Mouse (Mus musculus) kidney, adult 2 months (tissue): Measurements from ENCODE around the gene Alx1. TPM values are rescaled to one million over a fixed set of nuclear protein-coding genes. Genes with fewer than 3 reads are reported as not detected.

Source experiments
- DNase-seq: peaks from one replicate; pipeline ENCODE4 v3.0.0; 2021
- H3K27ac ChIP-seq: fragments of 200-500 bp; 2 replicates; pipeline ENCODE4 v1.5.1; 2012; ENCODE audit warnings: low read depth, low read length, control low read depth, inconsistent platforms; ENCODE audit not compliant: insufficient read depth
- H3K27me3 ChIP-seq: fragments of 200-500 bp; replicated peaks from 2 replicates; pipeline ENCODE4 v1.6.1; 2012; ENCODE audit warnings: mild to moderate bottlenecking, moderate library complexity, low read length, inconsistent platforms; ENCODE audit not compliant: control insufficient read depth, insufficient read depth
- H3K36me3 ChIP-seq: fragments of 200-500 bp; 2 replicates; pipeline ENCODE4 v1.6.1; 2012; ENCODE audit warnings: mild to moderate bottlenecking, moderate library complexity, low read length, inconsistent platforms; ENCODE audit not compliant: control insufficient read depth, insufficient read depth
- H3K4me1 ChIP-seq: fragments of 200-500 bp; 2 replicates; pipeline ENCODE4 v1.6.1; 2011; ENCODE audit warnings: low read length; ENCODE audit not compliant: control insufficient read depth, insufficient read depth
- H3K4me3 ChIP-seq: fragments of 200-500 bp; 2 replicates; pipeline ENCODE4 v1.5.1; 2011; ENCODE audit warnings: mild to moderate bottlenecking, low read depth, low read length, control low read depth; ENCODE audit not compliant: insufficient read depth
- CTCF ChIP-seq: fragments of 200-500 bp; conservative IDR thresholded peaks from 2 replicates; pipeline ENCODE4 v1.5.1; 2011; ENCODE audit warnings: low read depth, mild to moderate bottlenecking, control low read depth, low read length, moderate library complexity, mixed read lengths; ENCODE audit not compliant: insufficient read depth, insufficient read length
- POLR2A ChIP-seq: fragments of 200-500 bp; IDR thresholded peaks from one replicate; pipeline ENCODE4 v1.6.1; 2011; ENCODE audit warnings: low read depth, low read length, control low read depth
- WGBS: fragments of 180-500 bp; shearing (Covaris S2); methylation state at CpG from one replicate; pipeline ENCODE4 v1.1.7; 2018; 5-methylcytosine and 5-hydroxymethylcytosine counted together
- polyA plus RNA-seq: library from polyadenylated mRNA; depleted of rRNA; stranded (reverse); fragments of >200 nt; gene quantifications from 2 replicates; pipeline ENCODE4 v1.2.3, GENCODE M21; 2012

The Alx1 gene
- polyA plus RNA-seq, 1 experiment, result 4.5 TPM

DNA sequence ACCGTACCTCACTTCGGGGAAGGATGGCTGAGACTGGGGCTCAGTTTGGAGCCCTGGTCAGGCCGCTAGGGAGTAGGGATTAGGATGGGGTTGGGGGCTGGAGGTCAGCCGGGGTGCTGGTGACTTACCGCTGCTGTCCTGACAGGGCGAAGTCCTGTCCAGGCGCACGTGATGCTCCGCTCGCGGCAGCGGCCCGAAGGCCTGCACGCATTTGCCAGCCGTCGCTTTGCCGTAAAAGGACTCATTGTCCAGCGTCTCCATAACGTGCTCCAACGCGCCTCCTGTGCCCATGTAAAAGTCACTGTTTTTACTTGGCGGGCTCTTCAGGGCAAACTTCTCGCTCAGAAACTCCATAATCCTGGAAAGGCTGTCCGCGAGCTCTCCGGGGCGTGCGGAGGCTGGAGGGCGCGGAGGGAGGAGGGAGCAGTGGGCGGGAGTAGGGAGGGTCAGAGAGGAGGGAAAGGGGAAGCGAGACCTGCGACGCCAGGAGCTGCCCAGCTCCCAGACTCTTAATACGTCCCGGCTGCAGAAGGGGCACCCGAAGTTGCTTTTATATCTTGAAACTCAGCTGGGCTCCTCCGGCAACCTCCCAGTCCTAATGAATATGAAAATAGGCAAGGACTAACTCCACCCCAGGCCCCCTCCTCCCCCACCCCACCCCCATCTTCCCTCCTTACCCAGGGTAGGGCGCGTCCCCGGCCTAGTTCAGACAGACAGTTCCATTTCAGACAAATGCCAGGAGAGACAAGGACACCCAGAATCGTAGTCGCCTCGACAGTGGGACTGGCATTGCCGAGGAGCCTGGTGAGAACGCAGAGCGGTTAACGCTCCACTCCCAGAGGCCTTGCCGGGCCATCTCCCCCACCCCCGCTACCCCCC is 1.5 kb downstream of the Alx1 start:
- Histone ChIP-seq H3K4me1 (no peaks in the 10 kb centered on the region), H3K4me3 (peak overlapping the region; percentile 52), H3K27ac (peak overlapping the region; percentile 2; the same call in 1 of the 2 replicates), H3K27me3 (peaks cover 10% of the 10 kb centered on the region), H3K36me3 (no peaks in the 10 kb centered on the region)
- peak; percentile 44 for DNase-seq
- WGBS, result 2% methylated on average over 49 of the region's 50 CpGs
- no peak for TF ChIP-seq POLR2A
- no peak for TF ChIP-seq CTCF

DNA sequence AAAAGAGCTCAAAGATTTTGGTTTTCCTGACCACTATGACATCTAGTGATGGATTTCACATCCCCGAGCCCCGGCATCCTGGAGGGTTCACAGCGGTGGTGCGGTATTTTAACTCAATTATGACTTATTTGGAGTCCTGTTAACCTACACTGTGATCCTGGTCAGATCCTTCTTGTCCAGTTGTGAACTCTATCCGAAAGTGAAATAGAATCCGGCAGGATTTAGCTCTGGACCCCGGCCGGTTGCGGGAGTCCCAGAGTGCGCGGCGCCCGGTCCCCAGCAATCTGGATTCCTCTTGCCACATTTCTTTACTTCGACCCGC is 2.1 kb downstream of the Alx1 start:
- peak overlapping the region; percentile 2; the same call in 1 of the 2 replicates for H3K27ac ChIP-seq
- no peaks in the 10 kb centered on the region for H3K4me1 ChIP-seq
- peaks cover 10% of the 10 kb centered on the region for H3K27me3 ChIP-seq
- DNase-seq, result peak; percentile 11
- WGBS, result 2% methylated on average over 15 of the region's 15 CpGs
- H3K36me3 ChIP-seq, result no peaks in the 10 kb centered on the region
- H3K4me3 ChIP-seq, result peak overlapping the region; percentile 52
- TF ChIP-seq CTCF (no peak), POLR2A (no peak)

DNA sequence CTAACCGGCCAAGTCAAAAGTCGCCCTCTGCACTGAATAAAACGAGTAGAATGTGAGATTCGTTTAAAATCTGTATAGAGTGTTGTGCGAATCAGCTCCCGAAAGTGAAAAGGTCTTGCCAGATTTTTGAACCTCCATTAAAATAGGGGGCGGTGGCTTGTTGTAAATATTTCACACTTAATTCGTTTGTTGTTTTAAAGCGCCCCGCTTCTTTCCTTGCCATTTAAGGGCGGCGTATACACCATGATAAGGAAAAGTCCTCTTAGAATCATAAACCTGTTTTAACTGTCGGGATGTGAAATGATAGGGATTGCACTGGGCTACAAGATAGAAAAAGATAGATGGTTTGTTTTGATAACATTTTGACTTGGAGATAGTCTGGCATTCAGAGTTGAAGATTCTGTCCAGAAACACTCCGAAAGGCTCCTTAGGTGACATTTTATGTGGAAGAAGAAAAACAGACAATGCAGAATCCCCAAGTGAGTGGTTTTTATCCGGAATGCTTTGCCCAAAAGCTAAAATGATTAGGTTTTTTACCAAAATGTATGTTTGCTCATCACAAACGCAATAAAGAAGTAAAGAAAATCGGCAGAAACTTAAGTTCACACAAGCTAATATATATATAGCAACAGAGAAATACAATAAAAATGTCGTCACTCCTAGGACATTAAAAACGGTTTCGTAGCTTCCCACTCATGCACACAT is 2.6 kb downstream of the Alx1 start:
- H3K4me1 ChIP-seq, result no peaks in the 10 kb centered on the region
- TF ChIP-seq CTCF (no peak), POLR2A (no peak)
- peaks cover 10% of the 10 kb centered on the region for H3K27me3 ChIP-seq
- H3K27ac ChIP-seq, result no peak overlapping the region; the same call in 1 of the 2 replicates
- WGBS, result 7% methylated on average over 20 of the region's 20 CpGs
- DNase-seq, result peak; percentile 22
- H3K4me3 ChIP-seq, result peak overlapping the region; percentile 52
- H3K36me3 ChIP-seq, result no peaks in the 10 kb centered on the region

DNA sequence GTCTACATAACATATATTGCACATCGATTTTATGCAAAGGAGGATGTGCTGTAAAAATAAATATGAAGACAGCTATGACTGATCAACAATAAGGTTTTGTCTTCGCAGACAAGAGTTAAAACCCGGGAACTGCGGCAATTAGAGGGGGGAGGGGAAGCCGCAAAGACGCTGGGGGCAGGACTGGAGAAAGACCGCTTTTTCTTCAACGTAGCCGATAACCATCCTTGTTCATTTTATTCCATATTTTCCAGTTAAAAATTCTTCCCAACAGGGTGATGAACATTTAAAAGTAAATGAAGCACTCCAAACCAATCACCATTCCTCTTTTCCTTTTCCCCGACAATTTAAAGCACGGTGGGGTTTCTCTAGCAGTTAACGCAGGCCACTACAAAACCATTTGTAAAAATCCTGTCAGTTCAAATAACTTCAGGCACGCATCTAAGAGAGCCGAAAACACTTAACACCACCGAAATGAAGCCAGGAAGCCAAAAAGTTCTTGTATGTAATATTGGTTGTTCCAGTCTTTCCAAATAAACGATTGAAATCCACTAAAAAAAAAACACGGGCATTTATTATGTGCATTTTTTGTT is 3.3 kb downstream of the Alx1 start:
- no peaks in the 10 kb centered on the region for H3K4me1 ChIP-seq
- no peaks in the 10 kb centered on the region for H3K36me3 ChIP-seq
- no peak overlapping the region for H3K4me3 ChIP-seq
- no peak overlapping the region for H3K27ac ChIP-seq
- TF ChIP-seq CTCF (no peak), POLR2A (no peak)
- DNase-seq, result peak; percentile 16
- 6% methylated on average over 17 of the region's 17 CpGs for WGBS
- peaks cover 9% of the 10 kb centered on the region for H3K27me3 ChIP-seq

DNA sequence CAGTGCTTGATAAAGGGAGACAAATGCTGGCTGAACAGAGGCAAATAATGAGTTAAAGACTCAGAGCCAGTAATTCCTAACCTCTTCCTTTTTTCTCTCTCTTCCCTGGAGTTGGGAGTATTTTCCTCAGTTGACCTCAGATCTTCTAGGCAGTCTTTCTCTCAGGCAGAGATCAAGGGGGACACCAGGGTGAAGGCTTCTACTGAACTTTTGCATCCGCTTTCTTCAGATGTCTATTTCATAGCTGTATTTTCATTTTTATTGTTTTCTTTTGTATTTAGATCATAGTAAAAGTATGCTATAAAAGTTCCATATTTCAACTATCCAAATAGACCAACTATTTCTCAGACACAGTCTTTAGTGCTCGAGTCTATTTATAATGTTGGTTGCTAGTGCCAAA is 27.5 kb downstream of the Alx1 start:
- TF ChIP-seq POLR2A (no peak), CTCF (no peak)
- DNase-seq, result peak; percentile 19
- no peaks in the 10 kb centered on the region for H3K27me3 ChIP-seq
- no peaks in the 10 kb centered on the region for H3K4me1 ChIP-seq
- 59% methylated on average over 2 of the region's 2 CpGs for WGBS
- H3K36me3 ChIP-seq, result no peaks in the 10 kb centered on the region
- no peak overlapping the region for H3K27ac ChIP-seq
- no peak overlapping the region for H3K4me3 ChIP-seq

DNA sequence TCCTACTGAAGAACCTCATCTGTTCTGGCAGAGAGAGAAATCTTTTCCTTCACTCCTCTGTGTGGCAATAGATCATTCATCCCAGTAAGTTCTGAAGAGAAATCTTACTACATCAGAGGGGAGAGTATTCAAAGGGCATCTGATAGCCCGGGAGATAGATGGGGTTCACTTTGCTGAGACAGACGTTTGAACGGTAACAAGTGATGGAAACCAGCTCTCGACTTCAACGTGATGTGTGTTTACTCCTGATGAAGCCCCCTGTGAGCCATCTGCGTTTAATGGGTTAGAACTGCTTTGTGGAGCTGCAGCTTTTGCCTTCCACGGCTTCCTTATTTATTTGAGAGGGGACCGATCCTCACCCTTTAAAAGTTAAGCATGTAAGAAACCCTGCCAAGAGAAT is 29.1 kb downstream of the Alx1 start:
- no peak overlapping the region for H3K27ac ChIP-seq
- TF ChIP-seq CTCF (no peak), POLR2A (no peak)
- H3K4me1 ChIP-seq, result no peaks in the 10 kb centered on the region
- H3K4me3 ChIP-seq, result no peak overlapping the region
- H3K36me3 ChIP-seq, result no peaks in the 10 kb centered on the region
- H3K27me3 ChIP-seq, result no peaks in the 10 kb centered on the region
- WGBS, result 24% methylated on average over 8 of the region's 8 CpGs
- peak; percentile 18 for DNase-seq

DNA sequence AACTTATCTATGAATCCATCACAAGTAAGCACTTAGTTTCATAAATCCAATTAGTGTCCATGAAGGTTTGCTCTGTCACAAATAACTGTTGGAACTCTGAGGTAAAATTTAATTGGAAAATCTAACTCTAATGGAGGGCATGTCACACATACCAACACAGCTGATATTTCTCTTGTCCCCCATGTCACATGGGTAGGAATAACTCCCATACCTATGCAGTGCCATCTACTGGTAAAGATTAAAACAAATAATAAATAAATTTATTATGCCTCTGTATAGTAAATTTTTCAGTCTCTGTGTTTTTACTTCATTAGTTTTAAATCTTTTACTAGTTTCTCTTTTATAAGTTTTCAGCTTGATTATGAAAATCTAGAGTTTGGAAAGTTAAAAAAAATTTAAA is 30.4 kb downstream of the Alx1 start:
- DNase-seq, result no peak
- TF ChIP-seq CTCF (no peak), POLR2A (no peak)

More for the DNA sequence above, 30.4 kb downstream of the Alx1 start:
- Histone ChIP-seq H3K36me3 (no peaks in the 10 kb centered on the region), H3K4me3 (no peak overlapping the region), H3K27me3 (no peaks in the 10 kb centered on the region), H3K4me1 (no peaks in the 10 kb centered on the region), H3K27ac (no peak overlapping the region)
